Mouse (Mus musculus) liver, embryonic 14.5 days (tissue): ENCODE results near the gene Smco3.

ENCODE experiments used
- CTCF ChIP-seq: IDR thresholded peaks from 2 replicates; pipeline ENCODE4 v1.5.1; 2016; ENCODE audit warnings: antibody characterized with exemption, low read depth, control low read depth
- EP300 ChIP-seq: IDR thresholded peaks from 2 replicates; pipeline ENCODE4 v1.6.1; 2016; ENCODE audit warnings: antibody characterized with exemption, low read depth

- TF ChIP-seq EP300 (no peak), CTCF (no peak)
These were observed 9.7 kb upstream of the Smco3 start for GRCm38 (mm10) chr6:136844903-136845302.
